Mouse (Mus musculus) R1 (cell line): ENCODE measurements around the gene Vps35l.

Experiments used
- DNase-seq: peaks from one replicate; pipeline ENCODE4 v3.0.0-alpha.2; 2018; ENCODE audit warnings: low read depth, low spot score

Gene Vps35l

GRCm38 (mm10) chr7:118739975-118740531, at the start of gene Vps35l:
Gene Vps35l (plus strand): TSS chr7:118740226.
- DNase-seq = peak; percentile 86

- no peak for DNase-seq
Observed at GRCm38 (mm10) chr7:118691287-118691686, 48.7 kb upstream of the Vps35l start.

GRCm38 (mm10) chr7:118696146-118696545, 43.9 kb upstream of the Vps35l start:
- no peak for DNase-seq

GRCm38 (mm10) chr7:118697168-118697567, 42.9 kb upstream of the Vps35l start:
- DNase-seq = no peak

- DNase-seq = no peak
Observed at GRCm38 (mm10) chr7:118698882-118699281, 41.1 kb upstream of the Vps35l start.

GRCm38 (mm10) chr7:118703144-118703561, 36.9 kb upstream of the Vps35l start:
- DNase-seq = no peak

- DNase-seq = no peak
Observed at GRCm38 (mm10) chr7:118704001-118704850, 35.8 kb upstream of the Vps35l start.

- DNase-seq = peak; percentile 97
Observed at GRCm38 (mm10) chr7:118705101-118705961, 34.7 kb upstream of the Vps35l start, which contains the start of gene Gde1. Gene Gde1 (minus strand): TSS chr7:118705778.

- DNase-seq = peak; percentile 69
Observed at GRCm38 (mm10) chr7:118706051-118706450, 34.0 kb upstream of the Vps35l start.

GRCm38 (mm10) chr7:118706488-118706887, 33.5 kb upstream of the Vps35l start:
- DNase-seq = no peak

GRCm38 (mm10) chr7:118707216-118707615, 32.8 kb upstream of the Vps35l start:
- no peak for DNase-seq

GRCm38 (mm10) chr7:118708002-118708401, 32.0 kb upstream of the Vps35l start:
- no peak for DNase-seq

- peak; percentile 94 for DNase-seq
Observed at GRCm38 (mm10) chr7:118710776-118711175, 29.2 kb upstream of the Vps35l start.

GRCm38 (mm10) chr7:118712228-118713173, 27.5 kb upstream of the Vps35l start, which contains the start of gene Ccp110:
Gene Ccp110 (plus strand): TSS chr7:118712552.
- DNase-seq = peak; percentile 98

- no peak for DNase-seq
Observed at GRCm38 (mm10) chr7:118714873-118715272, 25.2 kb upstream of the Vps35l start.

GRCm38 (mm10) chr7:118718066-118718465, 22.0 kb upstream of the Vps35l start:
- no peak for DNase-seq

- DNase-seq = no peak
Observed at GRCm38 (mm10) chr7:118723927-118724326, 16.1 kb upstream of the Vps35l start.

- no peak for DNase-seq
Observed at GRCm38 (mm10) chr7:118725459-118725858, 14.6 kb upstream of the Vps35l start.

GRCm38 (mm10) chr7:118728846-118729587, 11.0 kb upstream of the Vps35l start:
- no peak for DNase-seq

GRCm38 (mm10) chr7:118731781-118732180, 8.2 kb upstream of the Vps35l start:
- DNase-seq = no peak
